Mouse (Mus musculus) MEL (cell line): ENCODE measurements around the gene Ermap. TPM values are rescaled to one million over a fixed set of nuclear protein-coding genes. Genes with fewer than 3 reads are reported as not detected.

Experiments used
- DNase-seq: peaks from one replicate; pipeline ENCODE4 v3.0.0; 2011; ENCODE audit warnings: low read depth, low spot score
- H3K27ac ChIP-seq: 2 replicates; pipeline ENCODE4 v1.5.1; 2012; ENCODE audit warnings: low read depth, mild to moderate bottlenecking, control low read depth, low read length, moderate library complexity; ENCODE audit not compliant: control insufficient read depth
- H3K27me3 ChIP-seq, 2 experiments: fragments of 150-350 bp in 1 of 2; sonication (generic) in 1 of 2; 2 replicates each; pipeline ENCODE4 v1.6.1; 2012; ENCODE audit warnings: low read length in 2 of 2, mild to moderate bottlenecking in 2 of 2, improper control_type of control experiment in 1 of 2, moderate library complexity in 1 of 2; ENCODE audit not compliant: insufficient read depth in 2 of 2, control insufficient read depth in 1 of 2
- H3K36me3 ChIP-seq, 2 experiments: 2 replicates each; pipeline ENCODE4 v1.6.1; 2012 to 2014; ENCODE audit warnings: low read length in 2 of 2, improper control_type of control experiment in 1 of 2, inconsistent platforms in 1 of 2, mild to moderate bottlenecking in 1 of 2; ENCODE audit not compliant: insufficient read depth in 2 of 2, control insufficient read depth in 1 of 2
- H3K4me1 ChIP-seq, 2 experiments: fragments of 150-350 bp in 1 of 2; sonication (generic) in 1 of 2; 2 replicates each; pipeline ENCODE4 v1.6.1; 2012; ENCODE audit warnings: low read length in 2 of 2, improper control_type of control experiment in 1 of 2, mild to moderate bottlenecking in 1 of 2; ENCODE audit not compliant: insufficient read depth in 2 of 2, control insufficient read depth in 1 of 2
- H3K4me3 ChIP-seq, 2 experiments: fragments of 150-350 bp in 1 of 2; sonication (generic) in 1 of 2; 2 replicates each; pipeline ENCODE4 v1.5.1; 2012; ENCODE audit warnings: low read depth in 2 of 2, low read length in 2 of 2, mild to moderate bottlenecking in 2 of 2, moderate library complexity in 2 of 2, control low read depth in 1 of 2, improper control_type of control experiment in 1 of 2; ENCODE audit not compliant: control insufficient read depth in 1 of 2, insufficient read depth in 1 of 2
- H3K79me2 ChIP-seq: 2 replicates; pipeline ENCODE4 v1.6.1; 2012; ENCODE audit warnings: mild to moderate bottlenecking, low read length, moderate library complexity; ENCODE audit not compliant: control insufficient read depth, poor library complexity, insufficient read depth
- H3K9ac ChIP-seq: 2 replicates; pipeline ENCODE4 v1.6.1; 2012; ENCODE audit warnings: low read depth, mild to moderate bottlenecking, control low read depth, low read length, moderate library complexity; ENCODE audit not compliant: control insufficient read depth, poor library complexity, severe bottlenecking
- H3K9me3 ChIP-seq: fragments of 150-350 bp; sonication (generic); replicated peaks from 2 replicates; pipeline ENCODE4 v1.6.1; 2012; ENCODE audit warnings: mild to moderate bottlenecking, low read length, improper control_type of control experiment, moderate library complexity; ENCODE audit not compliant: insufficient read depth
- CHD1 ChIP-seq: IDR thresholded peaks from 2 replicates; pipeline ENCODE4 v1.6.1; 2012; ENCODE audit warnings: low read depth, mild to moderate bottlenecking, inconsistent platforms, low read length, improper control_type of control experiment
- EP300 ChIP-seq, 2 experiments: IDR thresholded peaks; 2 replicates each; pipeline ENCODE4 v1.6.1; 2011; ENCODE audit warnings: improper control_type of control experiment in 2 of 2, low read length in 2 of 2, low read depth in 1 of 2, mild to moderate bottlenecking in 1 of 2
- ETS1 ChIP-seq: IDR thresholded peaks from 2 replicates; pipeline ENCODE4 v1.6.1; 2012; ENCODE audit warnings: low read depth, mild to moderate bottlenecking, inconsistent platforms, low read length, improper control_type of control experiment, moderate library complexity
- GABPA ChIP-seq: IDR thresholded peaks from 2 replicates; pipeline ENCODE4 v1.6.1; 2012; ENCODE audit warnings: low read depth, mild to moderate bottlenecking, inconsistent platforms, low read length, improper control_type of control experiment, moderate library complexity
- GATA1 ChIP-seq: IDR thresholded peaks from 2 replicates; pipeline ENCODE4 v1.6.1; 2011; ENCODE audit warnings: low read depth, low read length, improper control_type of control experiment
- MAFK ChIP-seq: IDR thresholded peaks from 2 replicates; pipeline ENCODE4 v1.6.1; 2011; ENCODE audit warnings: low read depth, mild to moderate bottlenecking, low read length, improper control_type of control experiment, borderline replicate concordance
- MAX ChIP-seq: IDR thresholded peaks from 2 replicates; pipeline ENCODE4 v1.6.1; 2011; ENCODE audit warnings: low read length, improper control_type of control experiment
- MXI1 ChIP-seq: IDR thresholded peaks from 2 replicates; pipeline ENCODE4 v1.6.1; 2011; ENCODE audit warnings: mild to moderate bottlenecking, low read depth, low read length, improper control_type of control experiment
- MYB ChIP-seq: IDR thresholded peaks from 2 replicates; pipeline ENCODE4 v1.6.1; 2011; ENCODE audit warnings: mild to moderate bottlenecking, low read depth, low read length, improper control_type of control experiment
- MYC ChIP-seq: IDR thresholded peaks from 2 replicates; pipeline ENCODE4 v1.6.1; 2011; ENCODE audit warnings: low read depth, mild to moderate bottlenecking, low read length, improper control_type of control experiment, moderate library complexity
- NELFE ChIP-seq: IDR thresholded peaks from 2 replicates; pipeline ENCODE4 v1.6.1; 2011; ENCODE audit warnings: low read depth, low read length, improper control_type of control experiment
- NRF1 ChIP-seq: IDR thresholded peaks from 2 replicates; pipeline ENCODE4 v1.6.1; 2014; ENCODE audit warnings: low read depth, mild to moderate bottlenecking, inconsistent platforms, low read length, improper control_type of control experiment, moderate library complexity; ENCODE audit not compliant: poor library complexity, insufficient read depth, severe bottlenecking
- POLR2A ChIP-seq, 2 experiments: IDR thresholded peaks; 2 replicates each; pipeline ENCODE4 v1.6.1; 2011 to 2012; ENCODE audit warnings: low read length in 2 of 2, mild to moderate bottlenecking in 2 of 2, control low read depth in 1 of 2, improper control_type of control experiment in 1 of 2, low read depth in 1 of 2, moderate library complexity in 1 of 2; ENCODE audit not compliant: control insufficient read depth in 1 of 2, insufficient read depth in 1 of 2, poor library complexity in 1 of 2
- POLR2AphosphoS5 ChIP-seq: IDR thresholded peaks from 2 replicates; pipeline ENCODE4 v1.6.1; 2012; ENCODE audit warnings: low read depth, borderline replicate concordance, mild to moderate bottlenecking, inconsistent platforms, low read length, moderate library complexity, mixed read lengths
- SIN3A ChIP-seq: IDR thresholded peaks from 2 replicates; pipeline ENCODE4 v1.6.1; 2012; ENCODE audit warnings: low read length, improper control_type of control experiment, inconsistent platforms
- TBP ChIP-seq: IDR thresholded peaks from 2 replicates; pipeline ENCODE4 v1.8.0; 2011; ENCODE audit warnings: low read depth, low read length, improper control_type of control experiment
- UBTF ChIP-seq: IDR thresholded peaks from 2 replicates; pipeline ENCODE4 v1.6.1; 2012; ENCODE audit warnings: low read depth, mild to moderate bottlenecking, inconsistent platforms, low read length, improper control_type of control experiment, moderate library complexity, borderline replicate concordance; ENCODE audit not compliant: insufficient read depth
- ZC3H11A ChIP-seq: IDR thresholded peaks from 2 replicates; pipeline ENCODE4 v1.6.1; 2012; ENCODE audit warnings: low read depth, mild to moderate bottlenecking, inconsistent platforms, low read length, improper control_type of control experiment
- ZMIZ1 ChIP-seq: IDR thresholded peaks from 2 replicates; pipeline ENCODE4 v1.6.1; 2012; ENCODE audit warnings: low read depth, mild to moderate bottlenecking, inconsistent platforms, low read length, improper control_type of control experiment, moderate library complexity
- ZNF384 ChIP-seq: IDR thresholded peaks from 2 replicates; pipeline ENCODE4 v1.6.1; 2012; ENCODE audit warnings: low read depth, mild to moderate bottlenecking, inconsistent platforms, low read length, improper control_type of control experiment
- polyA plus RNA-seq, 2 experiments: library from polyadenylated mRNA; stranded (reverse) in 1 of 2; unstranded in 1 of 2; fragments of >175 nt in 1 of 2; fragments of >200 nt in 1 of 2; gene quantifications; 2 replicates each; pipeline versions ENCODE4 v1.2.1 to v1.2.4; 2012; ENCODE audit warnings: low replicate concordance in 2 of 2, low read depth in 1 of 2; ENCODE audit not compliant: insufficient read length in 2 of 2, insufficient read depth in 1 of 2, missing spikeins in 1 of 2
- total RNA-seq: library from RNA; depleted of rRNA; stranded (reverse); fragments of 300-350 nt; gene quantifications from 2 replicates; pipeline ENCODE4 v1.2.3, GENCODE M21; 2012

Ermap gene
- total and polyA plus RNA-seq, 3 experiments, result 44.1 to 247 (median 138) TPM

GRCm38 (mm10) chr4:119192757-119193156, 2.9 kb upstream of the Ermap start:
- TF ChIP-seq MXI1, result 0 out of 2 replicates have a peak, but pooled peaks have one; percentile 58
- 0 out of 2 replicates have a peak, but pooled peaks have one; percentile 38 for TF ChIP-seq SIN3A
- TF ChIP-seq NRF1, result no peak
- TF ChIP-seq TBP, result peak; percentile 94
- TF ChIP-seq POLR2A (IDR thresholded peaks at IDR 0.05; ENCODE audit: control insufficient read depth in 1 of 2, insufficient read depth in 1 of 2, low read depth in 1 of 2, low read length in 2 of 2, poor library complexity in 1 of 2), result no peak
- TF ChIP-seq GATA1, result peak; percentile 25; the same call in 1 of the 2 replicates
- TF ChIP-seq ETS1, result peak; percentile 34; the same call in 1 of the 2 replicates
- 0 out of 2 replicates have a peak, but pooled peaks have one; percentile 13 for TF ChIP-seq MYC
- peak in 1 of 2 experiments; percentile 25; a peak in 1 of 4 replicates for TF ChIP-seq EP300 (IDR thresholded peaks at IDR 0.05; ENCODE audit: low read depth in 1 of 2, low read length in 2 of 2)

GRCm38 (mm10) chr4:119191273-119191672, 1.5 kb upstream of the Ermap start:
- peak overlapping the region; percentile 79 for H3K9ac ChIP-seq
- H3K4me3 ChIP-seq, result peak overlapping the region; percentile 18 to 30; a peak in 3 of 4 replicates
- peaks cover 37% of the 10 kb centered on the region for H3K79me2 ChIP-seq

More at GRCm38 (mm10) chr4:119192757-119193156, 2.9 kb upstream of the Ermap start:
- H3K9ac ChIP-seq, result peak overlapping the region; percentile 15; the same call in 1 of the 2 replicates
- peaks cover 19 to 40% of the 10 kb centered on the region in 2 experiments for H3K4me1 ChIP-seq
- no peaks in the 10 kb centered on the region for H3K9me3 ChIP-seq
- H3K36me3 ChIP-seq, result peaks cover 0 to 48% of the 10 kb centered on the region in 2 experiments; a peak in 2 of 4 replicates
- no peaks in the 10 kb centered on the region for H3K27me3 ChIP-seq
- H3K27ac ChIP-seq, result peak overlapping the region; percentile 100
- peaks cover 24% of the 10 kb centered on the region for H3K79me2 ChIP-seq
- DNase-seq, result peak; percentile 61
- no peak overlapping the region for H3K4me3 ChIP-seq

More at GRCm38 (mm10) chr4:119191273-119191672, 1.5 kb upstream of the Ermap start:
- DNase-seq, result peak; percentile 55
- H3K27me3 ChIP-seq, result no peaks in the 10 kb centered on the region
- peak overlapping the region; percentile 100 for H3K27ac ChIP-seq
- peaks cover 0 to 61% of the 10 kb centered on the region in 2 experiments; a peak in 2 of 4 replicates for H3K36me3 ChIP-seq
- no peaks in the 10 kb centered on the region for H3K9me3 ChIP-seq
- H3K4me1 ChIP-seq, result peaks cover 21 to 53% of the 10 kb centered on the region in 2 experiments
- TF ChIP-seq SIN3A (no peak), MYB (no peak), MAFK (no peak), GABPA (no peak), MAX (no peak), ZNF384 (no peak), ETS1 (peak; percentile 11; the same call in 1 of the 2 replicates), UBTF (no peak), ZC3H11A (no peak), NELFE (peak; percentile 7; the same call in 1 of the 2 replicates), ZMIZ1 (no peak), POLR2AphosphoS5 (no peak), POLR2A (IDR thresholded peaks at IDR 0.05; ENCODE audit: control insufficient read depth in 1 of 2, insufficient read depth in 1 of 2, low read depth in 1 of 2, low read length in 2 of 2, poor library complexity in 1 of 2) (no peak), CHD1 (0 out of 2 replicates have a peak, but pooled peaks have one; percentile 60)
- TF ChIP-seq, all 39 proteins: peak for 3
